Mouse (Mus musculus): ENCODE measurements at regions not wholly inside any gene's neighbourhood (a gene's known extent, or its start where the extent isn't known, plus 50 kb on each side); places are given as distances from the start of the nearest gene placed in this dataset.

DNA sequence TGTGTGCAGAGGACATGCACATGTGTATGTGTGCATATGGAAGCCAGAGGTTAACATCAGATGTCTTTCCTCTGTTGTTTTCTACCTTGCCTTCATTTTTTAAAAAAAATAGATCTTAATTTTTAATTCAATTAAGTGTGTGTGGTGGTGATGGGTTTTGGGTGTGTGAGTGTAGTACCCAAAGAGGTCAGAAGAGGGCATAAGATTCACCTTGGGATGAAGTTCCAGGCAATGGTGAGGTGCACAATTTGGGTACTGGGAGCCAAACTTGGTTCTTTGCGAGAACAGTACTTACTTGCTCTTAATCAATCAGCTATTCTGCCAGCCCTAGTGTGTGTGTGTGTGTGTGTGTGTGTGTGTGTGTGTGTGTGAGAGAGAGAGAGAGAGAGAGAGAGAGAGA, 106.9 kb upstream of the Gli2 start:
- peak; percentile 38 for TF ChIP-seq CTCF (IDR thresholded peaks at IDR 0.05; ENCODE audit: low read depth)
- TF ChIP-seq EP300 (IDR thresholded peaks at IDR 0.05; ENCODE audit: low read depth) = no peak

All from liver, postnatal 0 days (tissue).